Mouse (Mus musculus): Measurements from ENCODE around the gene Kctd7.

GRCm38 (mm10) chr5:130173012-130173411 is 28.4 kb downstream of the Kctd7 start:
- TF ChIP-seq CTCF (IDR thresholded peaks at IDR 0.05; ENCODE audit: low read depth) (no peak), EP300 (optimal IDR thresholded peaks at IDR 0.05) (no peak)
